Mouse (Mus musculus) ES-E14 (cell line): ENCODE measurements around the gene Myo1h. TPM values are rescaled to one million over a fixed set of nuclear protein-coding genes. Genes with fewer than 3 reads are reported as not detected.

Source experiments
- DNase-seq: peaks from one replicate; pipeline ENCODE4 v3.0.0-alpha.2; 2013; ENCODE audit warnings: low read depth, low spot score
- H3K27ac ChIP-seq: 2 replicates; pipeline ENCODE4 v1.5.1; 2012; ENCODE audit warnings: low read depth, mild to moderate bottlenecking, low read length, moderate library complexity, mixed read lengths; ENCODE audit not compliant: poor library complexity, insufficient read depth, severe bottlenecking
- H3K36me3 ChIP-seq: 2 replicates; pipeline ENCODE4 v1.6.1; 2012; ENCODE audit warnings: mild to moderate bottlenecking, low read length, moderate library complexity, mixed read lengths; ENCODE audit not compliant: control insufficient read depth, poor library complexity, insufficient read depth, severe bottlenecking
- H3K4me1 ChIP-seq, 2 experiments: fragments of 150-350 bp in 1 of 2; sonication (generic) in 1 of 2; 2 replicates each; pipeline ENCODE4 v1.6.1; 2012; ENCODE audit warnings: low read length in 2 of 2, mild to moderate bottlenecking in 1 of 2, mixed read lengths in 1 of 2; ENCODE audit not compliant: control insufficient read depth in 2 of 2, insufficient read depth in 2 of 2, poor library complexity in 1 of 2
- H3K4me3 ChIP-seq, 2 experiments: fragments of 150-350 bp in 1 of 2; sonication (generic) in 1 of 2; 2 replicates each; pipeline ENCODE4 v1.5.1; 2012; ENCODE audit warnings: low read length in 2 of 2, low read depth in 1 of 2, mild to moderate bottlenecking in 1 of 2, mixed read lengths in 1 of 2; ENCODE audit not compliant: insufficient read depth in 1 of 2, poor library complexity in 1 of 2, severe bottlenecking in 1 of 2
- H3K9ac ChIP-seq: 2 replicates; pipeline ENCODE4 v1.6.1; 2012; ENCODE audit warnings: low read depth, mild to moderate bottlenecking, low read length, mixed read lengths; ENCODE audit not compliant: poor library complexity, insufficient read depth, severe bottlenecking
- H3K9me3 ChIP-seq: fragments of 150-350 bp; sonication (generic); 2 replicates; pipeline ENCODE4 v1.6.1; 2012; ENCODE audit warnings: low read depth, mild to moderate bottlenecking, low read length; ENCODE audit not compliant: control insufficient read depth, insufficient read depth
- CHD2 ChIP-seq: IDR thresholded peaks from 2 replicates; pipeline ENCODE4 v1.6.1; 2014; ENCODE audit warnings: mild to moderate bottlenecking, low read depth, low read length, inconsistent platforms
- HCFC1 ChIP-seq: IDR thresholded peaks from 2 replicates; pipeline ENCODE4 v1.6.1; 2012; ENCODE audit warnings: low read length, inconsistent platforms, borderline replicate concordance; ENCODE audit not compliant: insufficient read depth
- MAFK ChIP-seq: IDR thresholded peaks from 2 replicates; pipeline ENCODE4 v1.6.1; 2014; ENCODE audit warnings: mild to moderate bottlenecking, low read depth, low read length, inconsistent platforms; ENCODE audit not compliant: insufficient read depth
- ZC3H11A ChIP-seq: IDR thresholded peaks from 2 replicates; pipeline ENCODE4 v1.6.1; 2012; ENCODE audit warnings: low read depth, mild to moderate bottlenecking, inconsistent platforms, low read length, borderline replicate concordance
- ZNF384 ChIP-seq: IDR thresholded peaks from 2 replicates; pipeline ENCODE4 v1.6.1; 2012; ENCODE audit warnings: low read depth, low read length, inconsistent platforms
- in situ Hi-C, 2 experiments: fragments of 600-800 bp; cut with MboI; formaldehyde crosslinking; loops; one replicate each; pipeline ENCODE4 v1.15.1; 2025; ENCODE audit warnings: low sequenced_read_pairs in 2 of 2, inconsistent platforms in 1 of 2; ENCODE audit not compliant: unreplicated experiment in 2 of 2
- total RNA-seq: library from RNA; depleted of rRNA; stranded (reverse); fragments of 300-350 nt; gene quantifications from 2 replicates; pipeline ENCODE4 v1.2.3, GENCODE M21; 2012

The Myo1h gene
- total RNA-seq, 1 experiment, result 5.6 TPM

DNA sequence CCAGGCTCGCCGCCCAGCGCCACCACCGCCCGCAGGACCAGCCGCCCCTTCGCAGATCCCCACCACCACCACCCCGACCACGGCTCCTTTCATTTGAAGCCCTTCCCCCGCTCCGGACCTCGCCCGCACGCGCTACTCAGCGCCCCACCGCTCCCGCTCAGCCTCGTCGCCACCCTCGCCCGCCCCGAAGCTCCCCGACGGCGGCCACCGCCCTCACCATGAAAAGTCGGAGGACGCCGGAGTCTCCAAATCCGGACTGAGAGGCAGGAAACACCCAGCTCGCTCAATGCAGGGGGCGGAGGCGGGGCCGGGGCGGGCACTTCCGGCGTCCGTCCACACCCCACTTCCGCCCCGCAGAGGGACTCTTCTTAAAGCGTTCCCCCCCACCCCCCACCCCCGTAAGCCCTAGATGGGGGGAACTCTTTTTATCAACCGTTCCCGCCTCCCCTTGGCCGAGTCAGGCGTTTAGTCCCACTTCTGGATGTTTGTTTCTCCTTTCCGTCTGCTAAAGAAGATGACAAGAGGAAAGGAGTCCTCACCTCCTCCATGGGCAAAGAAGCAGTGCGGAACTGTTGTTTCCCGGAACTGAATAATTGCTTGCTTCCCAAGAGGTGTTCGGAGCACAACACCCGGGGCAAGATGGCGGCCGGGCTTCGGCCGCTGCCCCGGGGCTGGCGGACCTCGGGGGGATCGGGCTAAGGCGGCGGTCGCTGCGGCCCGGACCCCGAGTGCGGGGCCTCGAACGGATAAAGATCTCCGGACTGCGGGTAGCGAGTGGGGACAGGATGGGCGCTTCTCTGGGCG lies 91.4 kb downstream of the Myo1h start, which contains the start of the genes Kctd10 and Ube3b:
TSS of gene Kctd10 (minus strand) at position 300 of the 804 bp plus-strand sequence.
TSS of gene Ube3b (plus strand) at position 399 of the 804 bp plus-strand sequence.
- TF ChIP-seq ZNF384, result no peak
- TF ChIP-seq CHD2, result no peak
- no peak for TF ChIP-seq ZC3H11A
- peak; percentile 68; the same call in 1 of the 2 replicates for TF ChIP-seq HCFC1
- TF ChIP-seq MAFK, result no peak
- peak; percentile 81 for DNase-seq
- peak within 1 kb of the TSS; percentile 98 for H3K9ac ChIP-seq
- in situ Hi-C loops, result no loop called here
- H3K9me3 ChIP-seq, result no peaks in the 10 kb centered on the region
- H3K4me3 ChIP-seq, result peak within 1 kb of the TSS; percentile 80 to 95
- H3K36me3 ChIP-seq, result peaks cover 14% of the 10 kb centered on the region; the same call in 1 of the 2 replicates
- H3K27ac ChIP-seq, result peak within 1 kb of the TSS; percentile 56
- peaks cover 2 to 16% of the 10 kb centered on the region in 2 experiments; a peak in 3 of 4 replicates for H3K4me1 ChIP-seq

- H3K4me3 ChIP-seq, result peak overlapping the region; percentile 80 to 95
- peak overlapping the region; percentile 56 for H3K27ac ChIP-seq
- in situ Hi-C loops, result no loop called here
- no peak for DNase-seq
- peaks cover 14% of the 10 kb centered on the region; the same call in 1 of the 2 replicates for H3K36me3 ChIP-seq
- peak overlapping the region; percentile 98 for H3K9ac ChIP-seq
- no peaks in the 10 kb centered on the region for H3K9me3 ChIP-seq
- TF ChIP-seq HCFC1, result no peak
- TF ChIP-seq MAFK, result no peak
- TF ChIP-seq ZNF384, result no peak
- no peak for TF ChIP-seq ZC3H11A
- no peak for TF ChIP-seq CHD2
- peaks cover 2 to 14% of the 10 kb centered on the region in 2 experiments; a peak in 3 of 4 replicates for H3K4me1 ChIP-seq
These were observed 92.0 kb downstream of the Myo1h start for GRCm38 (mm10) chr5:114381013-114381351.

DNA sequence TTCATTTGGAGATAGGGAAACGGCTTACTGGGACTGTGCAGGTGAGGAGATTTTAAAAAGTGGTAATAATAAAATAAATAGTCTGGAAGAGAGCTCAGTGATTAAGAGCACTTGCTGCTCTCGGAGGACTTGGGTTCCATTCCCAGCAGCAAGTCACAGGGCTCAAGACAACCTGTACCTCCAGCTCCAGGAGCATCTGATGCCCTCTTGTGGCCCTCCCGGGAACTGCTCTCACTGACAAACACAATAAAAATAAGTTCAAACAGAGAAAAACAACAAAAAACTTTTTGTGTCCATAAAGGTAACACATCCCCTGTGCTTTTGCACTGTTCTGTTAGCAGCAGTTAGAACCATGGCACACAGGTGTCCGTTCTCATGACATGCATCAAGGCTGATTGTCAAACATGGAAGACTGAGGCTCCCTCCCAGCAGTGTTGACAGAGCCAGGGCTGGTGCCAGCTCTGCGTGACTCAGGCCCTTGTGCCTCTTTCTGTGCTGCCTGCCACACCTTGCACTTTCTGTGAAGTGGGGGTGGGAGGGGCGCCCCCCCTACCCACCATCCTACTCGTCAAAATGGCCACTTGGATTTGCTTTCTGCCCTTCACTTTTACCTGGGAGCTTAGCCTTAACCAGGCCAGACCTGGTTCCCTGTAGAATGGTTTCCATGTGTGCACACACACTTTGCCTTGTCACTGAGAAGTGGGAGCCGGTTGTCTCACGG lies 94.4 kb downstream of the Myo1h start:
- peaks cover 2 to 8% of the 10 kb centered on the region in 2 experiments; a peak in 3 of 4 replicates for H3K4me1 ChIP-seq
- no peak overlapping the region for H3K27ac ChIP-seq
- H3K9me3 ChIP-seq, result no peaks in the 10 kb centered on the region
- in situ Hi-C loops, result no loop called here
- DNase-seq, result peak; percentile 56
- TF ChIP-seq ZNF384, result no peak
- TF ChIP-seq ZC3H11A, result 0 out of 2 replicates have a peak, but pooled peaks have one; percentile 11
- TF ChIP-seq MAFK, result no peak
- no peak for TF ChIP-seq CHD2
- TF ChIP-seq HCFC1, result no peak
- peaks cover 34% of the 10 kb centered on the region for H3K36me3 ChIP-seq
- H3K9ac ChIP-seq, result peak overlapping the region; percentile 15; the same call in 1 of the 2 replicates
- no peak overlapping the region; a peak in 1 of 4 replicates for H3K4me3 ChIP-seq

- Histone ChIP-seq H3K4me3 (no peak overlapping the region), H3K9me3 (no peaks in the 10 kb centered on the region), H3K36me3 (peaks cover 45% of the 10 kb centered on the region), H3K27ac (no peak overlapping the region), H3K4me1 (peaks cover 2 to 4% of the 10 kb centered on the region in 2 experiments; a peak in 3 of 4 replicates), H3K9ac (no peak overlapping the region)
- TF ChIP-seq ZC3H11A, result no peak
- no peak for TF ChIP-seq CHD2
- no peak for TF ChIP-seq HCFC1
- no peak for TF ChIP-seq ZNF384
- no peak for TF ChIP-seq MAFK
- DNase-seq, result no peak
- in situ Hi-C loops, result no loop called here
These were observed 95.5 kb downstream of the Myo1h start for GRCm38 (mm10) chr5:114384448-114384847.
